Mouse (Mus musculus) megakaryocyte, embryonic 14.5 days (primary cell): Measurements from ENCODE around the gene Os9.

Experiments used
- FLI1 ChIP-seq: IDR thresholded peaks from 2 replicates; pipeline ENCODE4 v1.6.1; 2012; ENCODE audit warnings: low read length, inconsistent platforms, mixed read lengths
- GATA1 ChIP-seq: IDR thresholded peaks from 3 replicates; pipeline ENCODE4 v1.6.1; 2012; ENCODE audit warnings: mixed read lengths, low read length, inconsistent platforms, borderline replicate concordance

DNA sequence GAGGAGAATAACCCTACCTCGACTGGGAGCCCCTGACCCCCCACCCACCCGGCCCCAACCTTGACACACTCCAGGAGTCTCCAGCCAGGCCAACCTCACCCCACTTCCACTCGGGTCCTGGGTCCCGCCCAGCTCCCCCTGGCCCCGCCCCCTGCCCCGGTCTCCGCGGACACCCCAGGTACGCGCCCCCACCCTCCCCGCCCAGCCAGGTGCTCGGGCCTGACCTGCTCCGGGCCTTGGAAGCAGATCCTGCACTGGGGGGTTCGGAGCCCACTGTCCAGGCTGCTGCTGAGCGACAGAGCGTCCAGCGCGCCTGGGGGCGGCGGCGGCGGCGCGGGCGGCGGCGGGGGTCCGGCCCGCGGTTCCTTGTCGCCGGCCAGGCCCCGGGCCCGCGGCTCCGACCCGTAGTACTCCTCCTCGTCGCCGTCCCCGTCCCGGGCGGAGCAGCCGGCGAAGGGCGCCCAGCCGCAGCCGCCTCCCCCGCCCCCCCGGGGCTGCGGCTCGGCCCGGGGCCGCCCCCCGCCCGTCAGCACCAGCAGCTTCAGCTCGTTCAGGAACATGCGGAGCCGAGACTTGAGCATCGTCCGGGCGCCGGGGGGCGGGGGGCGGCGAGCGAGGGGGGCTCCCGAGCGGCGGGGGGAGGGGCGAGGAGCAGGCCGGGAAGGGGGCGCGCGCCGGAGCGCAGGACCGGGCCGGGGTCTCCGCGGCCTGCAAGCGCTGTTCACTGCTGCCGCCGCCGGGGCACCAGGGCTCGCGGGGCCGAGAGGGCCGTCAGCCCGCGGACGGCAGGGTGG is 61.6 kb downstream of the Os9 start:
- TF ChIP-seq GATA1 (no peak), FLI1 (no peak)
